Mouse (Mus musculus) neural tube, embryonic 11.5 days (tissue): ENCODE results near the gene Cd163. TPM values are rescaled to one million over a fixed set of nuclear protein-coding genes. Genes with fewer than 3 reads are reported as not detected.
"Not testable (repeated sequence)": the region's sequence is repeated elsewhere in the genome, so short reads cannot be mapped to it uniquely, and the experiment has no call there.

Source experiments
- ATAC-seq: fragments of 200-750 bp; cut with Nextera tagmentation; 2 replicates; pipeline ENCODE4 v1.8.0; 2017; ENCODE audit warnings: moderate number of reproducible peaks, mild to moderate bottlenecking, moderate TSS enrichment, moderate library complexity; ENCODE audit not compliant: insufficient read depth, low FRiP score, low TSS enrichment
- DNase-seq: peaks from one replicate; pipeline ENCODE4 v3.0.0-alpha.2; 2015; ENCODE audit warnings: low spot score
- H3K27ac ChIP-seq: fragments of 300-500 bp; sonication (generic); 2 replicates; pipeline ENCODE4 v1.5.1; 2014; ENCODE audit warnings: low read depth, mild to moderate bottlenecking, low read length
- H3K27me3 ChIP-seq: fragments of 300-500 bp; sonication (generic); 2 replicates; pipeline ENCODE4 v1.6.1; 2014; ENCODE audit warnings: mild to moderate bottlenecking, low read length, mixed read lengths; ENCODE audit not compliant: control insufficient read depth, insufficient read depth
- H3K36me3 ChIP-seq: fragments of 300-500 bp; sonication (generic); 2 replicates; pipeline ENCODE4 v1.6.1; 2014; ENCODE audit warnings: mild to moderate bottlenecking, low read length, moderate library complexity, mixed read lengths; ENCODE audit not compliant: control insufficient read depth, insufficient read depth
- H3K4me1 ChIP-seq: fragments of 300-500 bp; sonication (generic); 2 replicates; pipeline ENCODE4 v1.6.1; 2014; ENCODE audit warnings: low read length, mixed read lengths; ENCODE audit not compliant: control insufficient read depth, insufficient read depth
- H3K4me2 ChIP-seq: fragments of 300-500 bp; sonication (generic); 2 replicates; pipeline ENCODE4 v1.6.1; 2014; ENCODE audit warnings: low read depth, mild to moderate bottlenecking, moderate library complexity
- H3K4me3 ChIP-seq: fragments of 300-500 bp; sonication (generic); 2 replicates; pipeline ENCODE4 v1.5.1; 2014; ENCODE audit warnings: low read depth, low read length
- H3K9ac ChIP-seq: fragments of 300-500 bp; sonication (generic); 2 replicates; pipeline ENCODE4 v1.6.1; 2014; ENCODE audit warnings: mild to moderate bottlenecking, low read length
- H3K9me3 ChIP-seq: fragments of 300-500 bp; sonication (generic); 2 replicates; pipeline ENCODE4 v1.6.1; 2016; ENCODE audit warnings: low read length; ENCODE audit not compliant: control insufficient read depth
- WGBS: fragments of 180-500 bp; shearing (Covaris S2); extraction: QIAGEN DNeasy Blood & Tissue Kit; methylation state at CpG from one replicate; pipeline ENCODE4 v1.1.7; 2014; 5-methylcytosine and 5-hydroxymethylcytosine counted together
- polyA plus RNA-seq: library from polyadenylated mRNA; unstranded; fragments of >200 nt; fragmentation: Nextera tagmentation; extraction: Ambion mirVana; gene quantifications from 2 replicates; pipeline ENCODE4 v1.2.1, GENCODE M21; 2014

Gene Cd163
- polyA plus RNA-seq, 1 experiment from 2014 or later = not detected

GRCm38 (mm10) chr6:124297378-124297777, 7.1 kb upstream of the Cd163 start:
- not testable (repeated sequence) for H3K27me3 ChIP-seq, ATAC-seq, DNase-seq, H3K9ac ChIP-seq, H3K4me2 ChIP-seq, H3K4me1 ChIP-seq, H3K27ac ChIP-seq, H3K9me3 ChIP-seq, H3K4me3 ChIP-seq, H3K36me3 ChIP-seq
- WGBS = 95% methylated on average over 4 of the region's 5 CpGs

- H3K4me1 ChIP-seq = no peaks in the 10 kb centered on the region
- ATAC-seq (no peak), DNase-seq (no peak)
- no peak overlapping the region for H3K9ac ChIP-seq
- no peak overlapping the region for H3K27ac ChIP-seq
- H3K36me3 ChIP-seq = no peaks in the 10 kb centered on the region
- no peak overlapping the region for H3K4me2 ChIP-seq
- no peak overlapping the region for H3K4me3 ChIP-seq
- no peaks in the 10 kb centered on the region for H3K9me3 ChIP-seq
- no peaks in the 10 kb centered on the region for H3K27me3 ChIP-seq
- WGBS = 88% methylated on average over 3 of the region's 3 CpGs
These were observed 2.8 kb upstream of the Cd163 start for GRCm38 (mm10) chr6:124301447-124302192.

- Histone ChIP-seq H3K27ac (no peak overlapping the region), H3K27me3 (no peaks in the 10 kb centered on the region), H3K9ac (no peak overlapping the region), H3K4me2 (no peak overlapping the region), H3K4me3 (no peak overlapping the region), H3K4me1 (no peaks in the 10 kb centered on the region), H3K36me3 (no peaks in the 10 kb centered on the region), H3K9me3 (no peaks in the 10 kb centered on the region)
- ATAC-seq = no peak
- WGBS = 87% methylated on average over 8 of the region's 8 CpGs
- DNase-seq = no peak
These were observed 4.5 kb downstream of the Cd163 start for GRCm38 (mm10) chr6:124308935-124309334.

- Histone ChIP-seq H3K4me1 (no peaks in the 10 kb centered on the region), H3K27me3 (no peaks in the 10 kb centered on the region), H3K4me2 (no peak overlapping the region), H3K4me3 (no peak overlapping the region), H3K9ac (no peak overlapping the region), H3K27ac (no peak overlapping the region), H3K9me3 (no peaks in the 10 kb centered on the region), H3K36me3 (no peaks in the 10 kb centered on the region)
- 85% methylated on average over 6 of the region's 6 CpGs for WGBS
- DNase-seq (no peak), ATAC-seq (no peak)
These were observed 7.8 kb downstream of the Cd163 start for GRCm38 (mm10) chr6:124312292-124312691.

GRCm38 (mm10) chr6:124320371-124320770, 15.9 kb downstream of the Cd163 start:
- Histone ChIP-seq H3K4me1 (no peaks in the 10 kb centered on the region), H3K36me3 (no peaks in the 10 kb centered on the region), H3K9ac (no peak overlapping the region), H3K9me3 (no peaks in the 10 kb centered on the region), H3K27me3 (no peaks in the 10 kb centered on the region), H3K27ac (no peak overlapping the region), H3K4me2 (no peak overlapping the region), H3K4me3 (no peak overlapping the region)
- no peak for DNase-seq
- ATAC-seq = no peak
- 69% methylated on average over 6 of the region's 6 CpGs for WGBS

GRCm38 (mm10) chr6:124321481-124322475, 17.3 kb downstream of the Cd163 start:
- DNase-seq (no peak), ATAC-seq (no peak)
- Histone ChIP-seq H3K9me3 (no peaks in the 10 kb centered on the region), H3K27me3 (no peaks in the 10 kb centered on the region), H3K4me1 (no peaks in the 10 kb centered on the region), H3K4me2 (no peak overlapping the region), H3K36me3 (no peaks in the 10 kb centered on the region), H3K4me3 (no peak overlapping the region), H3K9ac (no peak overlapping the region), H3K27ac (no peak overlapping the region)
- WGBS = 86% methylated on average over 16 of the region's 16 CpGs

GRCm38 (mm10) chr6:124328394-124328991, 24.0 kb downstream of the Cd163 start:
- no peaks in the 10 kb centered on the region for H3K9me3 ChIP-seq
- no peaks in the 10 kb centered on the region for H3K27me3 ChIP-seq
- no peak overlapping the region for H3K4me2 ChIP-seq
- H3K4me1 ChIP-seq = no peaks in the 10 kb centered on the region
- H3K36me3 ChIP-seq = no peaks in the 10 kb centered on the region
- no peak overlapping the region for H3K9ac ChIP-seq
- ATAC-seq (no peak), DNase-seq (no peak)
- no peak overlapping the region for H3K27ac ChIP-seq
- 94% methylated on average over 3 of the region's 3 CpGs for WGBS
- no peak overlapping the region for H3K4me3 ChIP-seq

GRCm38 (mm10) chr6:124329622-124330021, 25.2 kb downstream of the Cd163 start:
- no peak overlapping the region for H3K4me2 ChIP-seq
- DNase-seq (no peak), ATAC-seq (no peak)
- WGBS = 89% methylated on average over 7 of the region's 7 CpGs
- no peaks in the 10 kb centered on the region for H3K9me3 ChIP-seq
- no peaks in the 10 kb centered on the region for H3K4me1 ChIP-seq
- no peaks in the 10 kb centered on the region for H3K27me3 ChIP-seq
- H3K9ac ChIP-seq = no peak overlapping the region
- H3K27ac ChIP-seq = no peak overlapping the region
- H3K4me3 ChIP-seq = no peak overlapping the region
- H3K36me3 ChIP-seq = no peaks in the 10 kb centered on the region
